In genomic region chr9:60243503-60243902, GRCm38 (mm10) we compare ENCODE assay signal across 10 mouse cellular contexts.
DNase-seq lines count a peak whose midpoint lies in the region; ATAC-seq and TF ChIP-seq lines count a peak whose summit lies in the region.
"Had no signal": no experiment of that assay in that cellular context is flagged by ENCODE, and none has a peak within 500 bp of the region (broad histone marks: within the 10 kb centered on the region; RNA-seq: fewer than 3 reads in every experiment).

No protein-coding gene starts in this region.

- no peaks in the 10 kb centered on the region for H3K27me3 ChIP-seq in CH12.LX (replicated peaks)
- H3K27me3 ChIP-seq in embryonic facial prominence, embryonic 11.5 days (ENCODE audit: control insufficient read depth, insufficient read depth, low read length): no peaks in the 10 kb centered on the region
- no peaks in the 10 kb centered on the region for H3K27me3 ChIP-seq in midbrain, embryonic 14.5 days (ENCODE audit: control insufficient read depth, insufficient read depth, low read length)

- no peak overlapping the region for H3K27ac ChIP-seq in left cerebral cortex, adult 2 months
- no peak overlapping the region for H3K27ac ChIP-seq in CH12.LX (ENCODE audit: insufficient read depth, low read depth)
- no peak overlapping the region for H3K27ac ChIP-seq in embryonic facial prominence, embryonic 11.5 days (replicated peaks; ENCODE audit: low read depth, low read length)
- no peak overlapping the region for H3K27ac ChIP-seq in midbrain, embryonic 14.5 days (replicated peaks; ENCODE audit: low read depth, low read length)
- H3K27ac ChIP-seq: midbrain, embryonic 12.5 days had no signal

- in situ Hi-C loops in CH12.LX (cut with MboI; ENCODE audit: low pct_ligation_motif_present, low pct_unique_long_range_greater_than_20kb, low sequenced_read_pairs): loop anchor here (10.0 to 25.0 kb wide), 2 partner anchors 351 to 469 kb away; partner anchors contain the start of gene Larp6

- TF ChIP-seq CTCF in left cerebral cortex, adult 2 months (IDR thresholded peaks at IDR 0.05): peak; percentile 93
- peak; percentile 66 to 92 for TF ChIP-seq CTCF in CH12.LX (conservative IDR thresholded peaks at IDR 0.05 in 1 of 2, IDR thresholded peaks at IDR 0.05 in 1 of 2; ENCODE audit: low read depth in 2 of 2, low read length in 2 of 2)

- no peak for ATAC-seq in embryonic facial prominence, embryonic 11.5 days (replicated peaks; ENCODE audit: insufficient number of reproducible peaks, low FRiP score, low TSS enrichment, low read depth)
- no peak for ATAC-seq in midbrain, embryonic 14.5 days (ENCODE audit: low FRiP score, low TSS enrichment)

- H3K9me3 ChIP-seq in CH12.LX (replicated peaks; ENCODE audit: low read length): no peaks in the 10 kb centered on the region
- H3K9me3 ChIP-seq in embryonic facial prominence, embryonic 11.5 days (replicated peaks; ENCODE audit: control insufficient read depth, low read length): no peaks in the 10 kb centered on the region
- H3K9me3 ChIP-seq in midbrain, embryonic 14.5 days (ENCODE audit: control insufficient read depth, low read length): no peaks in the 10 kb centered on the region
- H3K9me3 ChIP-seq: midbrain, embryonic 12.5 days had no signal

- H3K4me3 ChIP-seq in left cerebral cortex, adult 2 months: no peak overlapping the region
- no peak overlapping the region for H3K4me3 ChIP-seq in CH12.LX (replicated peaks in 1 of 3; ENCODE audit: low read depth in 2 of 3, low read length in 2 of 3, poor library complexity in 1 of 3)
- H3K4me3 ChIP-seq in embryonic facial prominence, embryonic 11.5 days (ENCODE audit: low read depth, low read length): no peak overlapping the region
- no peak overlapping the region for H3K4me3 ChIP-seq in midbrain, embryonic 14.5 days (replicated peaks; ENCODE audit: low read depth, low read length)
- H3K4me3 ChIP-seq: erythroblast, embryonic 14.5 days; midbrain, embryonic 12.5 days had no signal

- no peak overlapping the region for H3K9ac ChIP-seq in CH12.LX (ENCODE audit: insufficient read depth, low read depth)
- no peak overlapping the region for H3K9ac ChIP-seq in embryonic facial prominence, embryonic 11.5 days (replicated peaks; ENCODE audit: low read length)
- H3K9ac ChIP-seq in midbrain, embryonic 14.5 days (replicated peaks; ENCODE audit: low read length): no peak overlapping the region
- H3K9ac ChIP-seq: midbrain, embryonic 12.5 days had no signal

- no peak for TF ChIP-seq EP300 in CH12.LX (IDR thresholded peaks at IDR 0.05; ENCODE audit: low read length)

- no peak overlapping the region for H3K4me2 ChIP-seq in CH12.LX (ENCODE audit: insufficient read depth, low read depth, poor library complexity, severe bottlenecking)
- H3K4me2 ChIP-seq in embryonic facial prominence, embryonic 11.5 days (ENCODE audit: low read depth, low read length): no peak overlapping the region
- H3K4me2 ChIP-seq in midbrain, embryonic 14.5 days (ENCODE audit: low read length): no peak overlapping the region
- H3K4me2 ChIP-seq: midbrain, embryonic 12.5 days had no signal

- H3K79me2 ChIP-seq in CH12.LX (replicated peaks; ENCODE audit: control insufficient read depth, extremely low read depth, insufficient read depth, poor library complexity, severe bottlenecking): no peaks in the 10 kb centered on the region

- WGBS in embryonic facial prominence, embryonic 11.5 days: 55% methylated on average over 6 of the region's 6 CpGs
- 63% methylated on average over 6 of the region's 6 CpGs for whole genome bisulfite sequencing in midbrain, embryonic 14.5 days

- intact Hi-C loops in left cerebral cortex, adult 2 months (cut with DNase I): loop anchor here (10.0 kb wide), 1 partner anchor 441 kb away; the partner anchor contains the start of gene Lrrc49
- intact Hi-C loops in left cerebral cortex, postnatal 4 days (cut with DNase I): loop anchor here (10.0 kb wide), 1 partner anchor 441 kb away; the partner anchor contains the start of gene Lrrc49

- peaks cover 0 to 3% of the 10 kb centered on the region in 2 experiments; a peak in 1 of 4 replicates for H3K4me1 ChIP-seq in CH12.LX (ENCODE audit: control insufficient read depth in 1 of 2, insufficient read depth in 2 of 2)
- H3K4me1 ChIP-seq in embryonic facial prominence, embryonic 11.5 days (ENCODE audit: control insufficient read depth, insufficient read depth, low read length): no peaks in the 10 kb centered on the region
- no peaks in the 10 kb centered on the region for H3K4me1 ChIP-seq in midbrain, embryonic 14.5 days (ENCODE audit: control insufficient read depth, insufficient read depth, low read length)
- H3K4me1 ChIP-seq: midbrain, embryonic 12.5 days had no signal

- DNase-seq in cerebellum, adult 8-10 months: peak; percentile 14
- DNase-seq in cerebellum, adult 11-12 months: no peak
- DNase-seq in left cerebral cortex, adult 2 months (ENCODE audit: extremely low spot score in 1 of 2, low spot score in 2 of 2): no peak
- DNase-seq in left cerebral cortex, postnatal 4 days: no peak
- DNase-seq in CH12.LX (ENCODE audit: extremely low read depth): no peak
- peak; percentile 28 for DNase-seq in embryonic facial prominence, embryonic 11.5 days (ENCODE audit: low spot score)
- DNase-seq in frontal cortex, postnatal 14 days (ENCODE audit: low spot score in 2 of 2): no peak
- DNase-seq in midbrain, embryonic 14.5 days: no peak

- peak; percentile 20 for TF ChIP-seq RAD21 in CH12.LX (IDR thresholded peaks at IDR 0.05; ENCODE audit: low read depth, low read length)

- dilution Hi-C loops in CH12.LX (cut with MboI; ENCODE audit: extremely low pct_ligation_motif_present, extremely low pct_unique_long_range_greater_than_20kb, low sequenced_read_pairs): no loop called here

- no peaks in the 10 kb centered on the region for H3K36me3 ChIP-seq in CH12.LX (replicated peaks in 1 of 2; ENCODE audit: control insufficient read depth in 1 of 2, insufficient read depth in 1 of 2, low read length in 1 of 2)
- H3K36me3 ChIP-seq in embryonic facial prominence, embryonic 11.5 days (replicated peaks; ENCODE audit: control insufficient read depth, insufficient read depth, low read depth, low read length): no peaks in the 10 kb centered on the region
- H3K36me3 ChIP-seq in midbrain, embryonic 14.5 days (ENCODE audit: control insufficient read depth, insufficient read depth, low read length): no peaks in the 10 kb centered on the region
- H3K36me3 ChIP-seq: midbrain, embryonic 12.5 days had no signal

- TF ChIP-seq POLR2A in CH12.LX (IDR thresholded peaks at IDR 0.05; ENCODE audit: low read depth, low read length): no peak

TF ChIP-seq in CH12.LX, 34 proteins besides CTCF, POLR2A, EP300 and RAD21:
- TF ChIP-seq SMC3 (IDR thresholded peaks at IDR 0.05; ENCODE audit: low read depth, low read length) (peak; percentile 49), ETS1 (conservative IDR thresholded peaks at IDR 0.05; ENCODE audit: low read depth, low read length) (no peak)

Comparison
In these comparisons a context has a peak if more than half of its experiments do, and no peak if none do; other contexts are left out.
1. DNase-seq: peak in cerebellum, adult 8-10 months (single experiment) and embryonic facial prominence, embryonic 11.5 days (single experiment); none in cerebellum, adult 11-12 months (single experiment), left cerebral cortex, adult 2 months (0 of 2), left cerebral cortex, postnatal 4 days (single experiment), CH12.LX (single experiment), frontal cortex, postnatal 14 days (0 of 2) and midbrain, embryonic 14.5 days (single experiment).